Mouse (Mus musculus) right cerebral cortex, postnatal 14 days (tissue): Measurements from ENCODE around the gene Wbp1l.
A peak's percentile ranks its signal among the peaks of the same experiment; 100 is the strongest.
"Not testable (repeated sequence)": the region's sequence is repeated elsewhere in the genome, so short reads cannot be mapped to it uniquely, and the experiment has no call there.

Experiments used
- DNase-seq: peaks from one replicate; pipeline ENCODE4 v3.0.0; 2022

The Wbp1l gene

DNA sequence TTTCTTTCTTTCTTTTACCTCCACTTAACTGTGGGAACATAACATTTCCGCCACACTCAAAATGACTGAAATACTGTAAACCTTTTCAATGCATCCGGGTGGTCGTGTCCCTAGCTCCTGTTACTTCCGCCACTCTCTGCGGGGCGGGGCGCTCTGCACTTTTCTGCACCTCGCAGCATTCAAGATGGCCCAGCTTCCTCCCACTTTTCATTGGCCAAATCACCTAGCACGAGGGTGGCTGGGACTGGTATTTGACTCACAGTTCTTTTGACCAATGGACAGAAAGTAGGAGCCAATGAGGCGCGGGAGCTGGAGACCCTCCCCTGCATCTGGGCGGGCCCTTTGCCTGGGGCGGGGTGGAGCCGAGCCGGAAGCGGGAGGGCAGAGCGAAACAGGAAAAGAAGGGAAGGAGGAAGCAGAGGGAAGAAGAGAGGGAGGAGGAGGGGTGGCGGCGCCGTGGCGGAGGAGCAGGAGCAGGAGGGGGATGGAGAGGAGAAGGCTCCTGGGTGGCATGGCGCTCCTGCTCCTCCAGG, at the start of gene Wbp1l:
Gene Wbp1l, plus strand, starts transcription at position 365 of the 533 bp plus-strand sequence.
- peak; percentile 89 for DNase-seq

DNA sequence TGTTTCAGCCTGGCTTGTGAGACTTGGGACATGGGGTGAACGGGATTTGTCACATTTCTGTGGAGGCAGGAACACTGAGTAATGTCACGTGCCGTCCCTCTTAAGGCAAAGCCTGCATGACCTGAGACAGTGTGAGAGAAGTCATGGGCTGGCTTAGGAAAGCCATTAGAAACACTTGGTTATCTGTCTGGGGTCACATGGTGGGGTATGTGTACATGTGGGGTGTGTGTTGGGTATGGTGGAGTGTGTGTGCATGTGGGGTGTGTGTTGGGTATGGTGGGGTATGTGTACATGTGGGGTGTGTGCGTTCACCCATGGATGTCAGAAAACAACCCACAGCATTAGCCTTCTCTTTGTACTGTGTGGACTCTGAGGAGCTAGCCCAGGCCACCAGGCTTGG, 48.5 kb upstream of the Wbp1l start:
- no peak for DNase-seq

DNA sequence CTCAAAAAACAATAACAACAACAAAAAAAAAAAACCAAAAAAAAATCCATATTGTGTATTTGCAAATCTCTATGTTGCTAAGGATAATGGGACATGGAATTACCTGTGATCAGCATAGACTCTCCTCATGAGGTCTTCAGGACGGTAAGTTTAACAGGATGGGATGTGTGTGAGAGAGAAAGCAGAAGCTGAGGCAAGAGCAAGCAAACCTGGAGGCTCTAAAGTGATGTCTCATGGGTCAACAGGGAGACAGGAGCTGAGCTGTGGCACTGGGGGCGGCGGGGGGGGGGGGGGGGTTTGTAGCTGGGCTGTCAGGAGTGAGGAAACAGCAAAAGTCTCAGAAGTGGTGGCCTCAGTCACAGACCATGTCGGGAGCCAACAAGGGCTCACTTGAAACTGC, 46.4 kb upstream of the Wbp1l start:
- DNase-seq = no peak

DNA sequence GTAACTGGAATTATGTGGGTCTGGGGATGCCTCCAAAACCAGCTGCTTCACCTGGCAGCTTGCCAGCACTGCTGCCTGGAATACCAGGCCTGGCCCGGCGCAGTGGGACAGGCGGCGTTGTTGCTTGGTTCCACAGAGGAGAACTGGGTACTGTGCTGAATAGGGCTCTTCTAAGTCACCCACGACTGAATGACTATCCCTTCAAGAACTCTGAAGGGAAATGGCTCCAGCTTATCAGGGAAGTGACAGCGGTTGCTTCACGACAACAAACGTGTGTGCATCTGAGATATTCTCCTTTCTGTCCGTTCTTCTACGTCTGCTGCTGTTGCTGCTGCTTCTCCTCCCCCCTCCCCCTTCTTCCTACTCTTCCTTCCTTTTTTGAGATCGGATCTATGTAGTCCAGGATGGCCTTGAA, 45.3 kb upstream of the Wbp1l start:
- peak; percentile 73 for DNase-seq

DNA sequence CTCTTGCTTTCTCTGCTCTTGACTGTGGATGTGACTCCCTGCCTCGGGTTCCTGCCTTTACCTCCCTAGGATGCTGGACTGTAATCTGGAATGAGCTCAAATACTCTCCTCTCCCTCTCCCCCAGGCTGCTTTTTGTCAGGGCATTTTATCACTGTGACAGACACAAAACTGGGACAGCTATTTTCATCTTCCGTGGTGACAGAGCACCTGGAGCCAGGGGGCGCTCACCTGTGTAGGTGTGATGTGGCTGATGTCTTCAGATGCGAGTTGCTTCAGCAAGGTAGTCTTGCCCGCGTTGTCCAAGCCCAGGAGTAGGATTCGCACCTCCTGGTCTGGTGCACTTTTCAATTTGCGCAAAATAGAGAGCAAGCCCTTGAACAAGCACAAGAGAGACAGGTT, 40.9 kb upstream of the Wbp1l start:
- DNase-seq = no peak

DNA sequence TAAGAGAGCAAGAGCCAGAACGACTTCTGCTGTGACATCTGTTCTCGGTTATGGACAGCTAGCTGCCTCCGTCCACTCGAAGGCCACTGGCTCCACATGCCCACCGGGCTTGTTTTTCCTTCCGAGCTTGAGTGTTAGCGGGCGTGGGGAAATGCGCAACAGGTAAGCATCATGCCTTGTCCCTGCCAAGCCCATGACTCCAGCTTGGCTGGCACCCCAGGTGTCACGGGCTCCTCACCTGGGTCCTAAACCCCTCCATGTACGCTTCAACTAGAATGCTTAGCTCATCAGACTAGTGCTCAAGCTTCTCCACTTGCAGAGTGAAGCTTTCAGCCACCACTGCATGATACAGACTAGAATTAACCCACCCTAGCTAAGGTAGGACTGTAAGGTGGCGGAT, 40.3 kb upstream of the Wbp1l start:
- no peak for DNase-seq

DNA sequence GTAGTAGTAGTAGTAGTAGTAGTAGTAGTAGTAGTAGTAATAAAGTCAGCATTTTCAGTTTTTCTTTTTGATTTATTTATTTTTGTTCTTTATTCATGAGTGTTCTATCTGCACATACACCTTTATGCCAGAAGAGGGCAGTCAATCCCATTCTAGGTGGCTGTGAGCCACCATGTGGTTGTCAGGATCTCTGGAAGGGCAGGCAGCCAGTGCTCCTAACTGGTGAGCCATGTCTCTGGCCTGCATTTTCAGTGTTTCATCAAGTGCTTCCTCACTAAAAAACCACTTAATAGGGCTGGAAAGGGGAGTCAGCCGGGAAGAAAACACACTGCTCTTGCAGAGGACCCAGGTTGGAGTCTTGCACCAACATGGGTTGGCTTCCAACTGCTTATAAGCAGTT, 36.8 kb upstream of the Wbp1l start:
- DNase-seq = peak; percentile 30

DNA sequence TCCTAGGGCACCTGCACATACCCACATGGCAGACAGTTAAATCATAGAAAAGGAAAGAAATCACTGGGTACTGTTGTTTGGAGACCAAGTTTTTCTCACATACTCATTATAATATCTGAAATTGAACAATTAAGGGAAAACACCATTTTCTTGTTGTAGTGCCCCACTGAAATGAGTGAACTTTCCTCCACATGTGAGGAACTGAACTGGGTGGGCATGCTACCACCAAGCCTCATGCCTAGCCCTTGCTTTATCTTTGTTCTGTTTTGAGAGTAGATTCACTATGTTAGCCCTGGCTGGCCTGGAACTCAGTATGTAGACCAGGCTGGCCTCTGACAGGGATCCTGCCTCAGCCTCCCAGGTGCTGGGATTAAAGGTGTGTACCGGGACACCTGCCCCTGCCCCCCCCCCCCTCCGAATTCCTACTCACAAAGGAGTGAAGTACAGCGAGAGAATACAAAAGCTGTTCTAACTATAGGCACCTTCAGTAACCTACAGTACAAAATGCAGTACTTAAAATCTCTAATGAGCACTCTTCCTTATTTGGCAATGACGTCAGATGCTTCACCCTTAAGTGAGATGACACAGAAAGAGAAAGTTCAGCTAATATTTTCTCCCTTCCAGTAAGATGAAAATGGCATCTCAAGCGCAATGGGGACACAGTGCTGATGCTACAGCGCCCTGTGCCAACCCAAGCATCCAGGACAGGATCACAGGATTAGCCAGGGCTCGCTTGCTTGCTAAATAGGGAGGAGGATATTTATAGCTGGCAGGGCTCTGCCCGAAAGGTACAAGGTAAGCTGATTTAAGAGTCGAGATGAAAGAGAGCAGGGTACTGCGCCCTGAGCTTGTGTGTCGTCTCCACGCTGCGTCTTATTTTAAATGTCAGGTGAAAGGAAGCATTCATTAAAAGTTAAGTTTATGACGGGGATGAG, 36.0 kb upstream of the Wbp1l start:
- no peak for DNase-seq

DNA sequence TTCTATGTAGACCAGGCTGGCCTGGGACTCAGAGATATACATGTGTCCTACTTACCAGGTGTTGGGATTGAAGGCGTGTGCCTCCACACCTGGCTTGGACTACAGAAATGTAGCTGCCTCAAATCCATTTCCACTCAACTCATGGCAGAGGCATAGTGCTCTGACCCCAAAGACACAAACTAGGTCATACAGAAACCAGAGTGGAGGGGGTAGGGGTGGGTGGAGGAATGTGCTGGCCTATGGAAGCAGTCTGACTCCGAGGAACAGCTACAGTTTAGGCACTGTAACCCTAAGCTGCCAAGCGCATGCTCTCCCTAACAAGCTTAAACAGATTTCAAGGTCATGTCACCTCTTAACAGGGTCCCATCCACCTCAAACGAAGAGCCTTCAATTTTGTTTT, 35.3 kb upstream of the Wbp1l start:
- no peak for DNase-seq

DNA sequence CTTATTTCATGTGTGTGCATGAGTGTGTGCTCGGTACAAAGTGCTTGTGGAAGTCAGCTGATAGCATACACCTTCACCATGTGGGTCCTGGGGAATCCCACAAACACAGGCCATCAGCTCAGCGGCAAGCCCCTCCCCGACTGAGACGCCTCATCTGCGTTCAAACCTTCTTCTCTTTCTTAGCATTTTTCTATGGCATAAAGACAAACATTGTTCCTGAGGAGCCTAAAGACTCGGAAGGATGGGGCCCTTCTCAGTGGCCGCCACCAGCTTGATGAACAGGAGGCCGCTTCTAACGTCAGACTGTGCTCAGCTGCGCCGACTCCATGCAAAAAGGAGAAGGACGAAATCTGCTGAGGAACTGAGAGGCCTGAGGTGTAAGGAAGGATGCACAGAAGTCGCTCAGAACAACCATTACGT, 34.8 kb upstream of the Wbp1l start:
- DNase-seq = no peak

DNA sequence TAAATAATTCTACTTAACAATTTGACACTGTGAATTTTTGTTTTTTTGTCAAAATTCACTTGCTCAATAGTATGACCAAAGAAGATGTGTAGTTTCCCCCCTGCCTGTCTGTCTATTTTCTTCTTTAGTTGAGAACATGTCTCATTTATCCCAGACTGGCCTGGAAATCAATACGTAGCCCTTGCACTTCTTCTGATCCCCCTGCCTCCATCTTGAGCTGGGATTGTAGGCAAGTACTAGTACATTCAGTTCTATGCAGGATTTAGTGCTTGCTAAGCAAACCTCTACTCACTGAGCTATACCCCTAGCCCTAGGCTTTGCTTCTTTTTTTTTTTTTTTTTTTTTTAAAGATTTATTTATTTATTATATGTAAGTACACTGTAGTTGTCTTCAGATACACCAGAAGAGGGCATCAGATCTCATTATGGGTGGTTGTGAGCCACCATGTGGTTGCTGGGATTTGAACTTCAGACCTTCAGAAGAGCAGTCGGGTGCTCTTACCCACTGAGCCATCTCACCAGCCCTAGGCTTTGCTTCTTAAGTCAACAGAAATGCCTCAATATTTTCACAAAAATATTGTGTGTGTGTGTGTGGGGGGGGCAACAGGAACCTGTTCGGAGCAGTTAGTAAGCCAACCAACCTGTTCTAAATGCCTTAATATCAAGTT, 27.5 kb upstream of the Wbp1l start:
- DNase-seq = not testable (repeated sequence)

DNA sequence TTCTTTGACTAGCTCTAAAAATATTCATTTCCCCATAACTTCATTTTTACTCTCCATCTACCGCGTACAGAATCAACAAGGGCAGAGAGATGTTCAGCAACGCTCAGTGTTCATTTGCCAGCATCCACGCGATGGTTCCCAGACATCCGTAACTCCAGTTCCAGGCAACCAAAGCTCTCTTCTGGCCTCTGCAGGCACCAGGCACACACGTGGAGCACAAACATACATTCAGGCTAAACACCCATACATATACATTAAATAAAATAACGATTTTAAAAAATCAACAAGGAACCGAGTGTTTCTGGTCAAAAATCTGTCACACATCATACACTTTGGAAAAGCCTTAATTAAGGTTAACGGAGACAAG, 27.0 kb upstream of the Wbp1l start:
- DNase-seq = no peak

DNA sequence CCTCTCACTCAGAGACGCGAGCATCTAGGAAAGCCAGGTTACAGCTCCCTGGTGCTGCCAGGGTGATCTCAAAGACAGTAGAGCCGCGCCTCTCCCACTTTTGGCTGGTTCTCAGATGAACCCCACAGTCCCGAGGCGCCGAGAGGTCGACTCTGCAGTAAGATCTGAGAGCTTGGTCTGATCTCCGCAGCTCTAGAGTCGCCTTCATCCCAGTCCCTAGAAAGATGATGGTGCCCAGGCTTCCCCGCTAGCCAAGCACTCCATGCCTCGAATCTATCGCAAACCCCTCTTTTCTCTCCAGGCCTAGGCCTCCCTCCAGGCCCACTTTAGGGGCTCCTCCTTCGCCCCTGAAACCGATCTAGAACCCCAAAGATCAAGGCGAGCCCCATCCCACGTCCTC, 26.3 kb upstream of the Wbp1l start:
- DNase-seq = no peak

DNA sequence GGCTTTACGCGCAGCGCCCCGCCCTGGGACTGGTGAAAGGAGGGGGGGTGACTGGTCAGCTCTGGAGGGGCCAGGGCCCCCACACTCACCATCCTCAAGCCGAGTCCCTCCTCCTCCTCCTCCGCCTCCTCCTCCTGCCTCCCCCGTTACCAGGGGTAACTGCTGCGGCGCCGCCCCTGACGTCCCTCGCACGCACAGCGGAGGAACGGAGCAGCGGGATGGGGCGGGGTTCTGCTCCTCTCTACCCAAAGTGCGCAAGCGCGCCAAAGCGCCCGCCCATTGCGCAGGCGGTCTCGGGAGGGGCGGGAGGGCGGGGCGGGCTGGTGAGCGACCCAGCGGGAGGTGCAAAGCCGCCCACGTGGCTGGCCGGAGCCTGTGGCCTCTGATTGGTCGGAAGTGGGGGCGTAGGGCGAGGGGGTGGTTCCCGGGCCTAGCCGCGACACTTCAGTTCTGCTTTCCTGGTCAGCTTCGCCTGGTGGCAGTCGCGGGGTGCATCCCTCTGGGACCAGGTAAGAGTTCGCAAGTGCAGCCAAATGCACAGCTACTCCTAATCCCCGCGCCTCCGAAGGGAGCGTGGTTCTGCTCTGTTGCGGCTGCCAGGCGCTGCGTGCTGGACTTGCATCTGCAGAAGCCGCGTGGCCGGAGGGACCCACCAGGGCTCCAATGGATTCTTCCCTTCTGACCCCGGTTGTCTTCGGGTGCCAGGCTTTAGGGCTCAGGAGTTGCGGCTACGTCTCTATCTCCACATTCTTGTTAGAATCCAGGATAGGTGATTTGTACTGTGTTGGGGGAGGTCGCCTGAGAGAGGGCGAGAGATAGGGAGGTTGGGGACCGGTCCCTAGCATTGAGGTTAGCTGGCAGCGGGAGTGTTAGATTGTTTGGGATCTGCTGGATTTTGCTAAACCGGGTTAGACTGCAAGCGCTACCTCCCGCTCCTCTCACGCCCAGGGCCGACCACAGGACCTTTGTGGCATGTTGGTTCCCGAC, 25.6 kb upstream of the Wbp1l start, which contains the start of the genes Arl3 and Sfxn2:
Gene Arl3, minus strand, starts transcription at position 248 of the 987 bp plus-strand sequence.
Gene Sfxn2, plus strand, starts transcription at position 415 of the 987 bp plus-strand sequence.
- peak; percentile 95 for DNase-seq

DNA sequence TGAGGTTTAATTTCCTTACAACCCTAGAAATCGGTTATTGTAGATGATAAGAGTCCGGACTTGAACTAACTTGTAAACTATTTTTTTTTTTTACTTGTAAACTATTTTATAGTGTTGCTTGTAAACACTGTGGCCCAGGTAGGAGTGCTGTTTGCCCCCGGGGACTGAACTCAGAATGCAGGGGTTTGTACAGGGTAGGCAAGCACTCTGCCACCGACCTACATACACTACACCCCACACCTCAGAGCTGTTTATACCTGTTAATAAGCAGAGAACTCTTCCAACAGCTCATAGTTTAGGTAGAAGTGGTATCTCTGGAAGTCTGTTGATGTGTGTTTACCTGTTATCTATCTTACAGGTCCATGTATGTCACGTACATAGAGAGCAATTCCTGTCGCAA, 24.9 kb upstream of the Wbp1l start:
- DNase-seq = no peak

DNA sequence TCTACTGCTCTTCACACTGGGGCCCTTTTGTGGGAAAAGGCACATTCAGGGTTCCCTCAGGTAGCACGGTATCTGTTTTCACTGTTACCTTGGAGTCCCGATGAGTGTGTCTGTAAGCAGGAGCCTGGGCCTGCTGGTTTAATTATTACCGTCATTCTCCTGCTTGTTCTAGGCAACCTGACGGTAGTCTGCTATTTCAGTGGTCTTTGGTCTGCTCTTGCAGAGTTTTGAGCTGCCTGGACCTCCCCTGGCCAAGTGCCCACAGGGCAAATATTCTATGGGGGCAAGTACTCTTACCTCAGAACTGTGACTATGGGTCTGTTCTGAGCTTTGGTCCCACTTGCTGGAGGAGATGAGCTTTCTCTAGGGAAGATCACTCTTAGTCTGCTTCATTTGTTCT, 23.7 kb upstream of the Wbp1l start:
- no peak for DNase-seq

DNA sequence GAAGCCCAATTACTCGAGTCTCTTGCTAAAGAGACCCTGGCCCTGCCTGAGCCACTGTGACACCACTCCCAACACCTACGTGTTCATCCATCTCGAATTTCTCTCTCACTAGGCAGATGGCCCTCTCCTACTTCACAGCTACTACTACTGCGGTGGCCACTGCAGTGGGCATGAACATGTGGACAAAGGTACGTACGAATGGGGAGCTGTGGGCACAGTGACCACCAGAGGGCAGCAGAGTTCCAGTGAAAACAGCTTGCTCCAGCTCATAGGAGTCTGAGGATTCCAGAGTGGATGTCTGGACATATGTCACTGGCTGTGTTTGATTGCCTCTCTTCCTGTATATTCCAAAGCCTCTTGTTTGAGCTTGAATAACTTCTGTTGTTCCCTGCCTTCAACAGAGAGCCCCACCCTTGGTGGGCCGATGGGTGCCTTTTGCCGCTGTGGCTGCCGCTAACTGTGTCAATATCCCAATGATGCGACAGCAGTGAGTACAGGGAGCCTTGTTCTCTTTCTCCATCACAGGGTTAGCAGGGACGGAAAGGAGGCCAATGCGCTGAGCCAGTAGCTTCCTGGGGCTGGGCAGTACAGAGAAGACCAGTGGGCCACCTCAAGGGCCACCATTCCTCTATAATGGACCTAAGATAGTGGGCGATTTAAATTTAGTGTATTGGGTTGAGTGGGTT, 10.9 kb upstream of the Wbp1l start:
- DNase-seq = peak; percentile 91

DNA sequence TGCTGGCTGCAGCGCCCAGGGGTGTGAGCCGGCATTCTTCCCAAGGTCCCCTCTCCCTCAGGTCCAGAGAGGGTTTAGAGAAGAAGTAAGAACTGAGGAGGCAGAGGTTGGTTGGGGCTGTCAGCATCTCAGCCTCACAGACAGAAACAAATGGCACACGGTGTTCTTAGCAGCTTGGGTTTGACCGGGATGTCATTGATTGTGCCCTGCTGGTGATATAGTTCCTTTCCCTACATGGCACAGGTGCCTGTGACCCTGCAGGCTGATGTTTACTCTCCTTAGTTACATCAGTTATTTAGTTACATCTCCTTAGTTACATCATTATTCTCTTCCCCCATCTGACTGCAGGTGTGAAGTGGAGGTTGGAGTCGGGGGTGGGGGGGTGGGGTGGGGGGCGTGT, 7.3 kb upstream of the Wbp1l start:
- no peak for DNase-seq

DNA sequence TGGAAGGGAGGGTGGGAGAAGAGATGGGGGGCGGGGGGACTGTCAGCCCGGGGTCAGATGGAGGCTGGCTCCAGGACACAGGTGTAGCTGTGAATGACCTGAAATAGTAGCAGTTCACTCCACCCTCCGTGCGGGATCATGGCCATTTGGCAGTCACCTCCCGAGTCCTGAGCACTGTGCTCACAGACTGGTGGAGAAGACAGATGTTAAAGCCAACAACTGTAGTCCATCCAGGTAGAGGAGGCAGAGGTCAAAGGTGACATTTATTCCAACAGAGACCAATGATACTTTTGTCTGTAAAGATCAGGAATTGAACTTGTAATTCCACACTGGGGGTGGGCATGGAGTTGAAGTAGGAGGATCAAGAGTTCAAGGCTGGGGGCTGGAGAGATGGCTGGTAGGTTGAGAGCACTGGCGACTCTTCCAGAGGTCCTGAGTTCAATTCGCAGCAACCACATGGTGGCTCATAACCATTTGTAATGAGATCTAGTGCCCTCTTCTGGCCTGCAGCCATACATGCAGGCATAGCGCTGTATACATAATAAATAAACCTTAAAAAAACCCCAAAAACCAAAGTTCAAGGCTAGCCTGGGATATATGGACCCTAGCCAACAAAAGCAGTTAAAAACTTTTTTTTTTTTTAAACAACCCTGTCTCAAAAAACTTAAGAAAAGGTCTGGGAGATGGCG, 6.0 kb upstream of the Wbp1l start:
- DNase-seq = no peak

DNA sequence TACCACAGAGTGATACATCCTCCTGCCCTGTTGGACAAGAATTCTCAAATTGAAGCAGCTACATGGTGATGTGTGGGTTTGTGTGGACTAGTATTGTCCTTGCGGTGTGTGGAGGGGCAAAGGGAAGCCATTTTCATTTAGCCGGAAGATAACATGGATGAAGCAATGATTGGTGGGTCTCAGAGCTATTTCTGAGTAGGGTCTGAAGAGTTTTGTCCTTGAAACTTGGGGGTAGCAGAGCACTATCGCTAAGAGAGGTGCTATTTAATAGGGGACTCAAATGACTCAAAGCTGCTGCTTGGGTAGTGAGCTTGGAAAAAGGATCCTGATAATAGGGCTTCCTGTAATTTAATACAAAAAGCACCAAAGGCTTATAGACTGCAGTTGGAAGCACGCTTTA, 697 bp upstream of the Wbp1l start:
- DNase-seq = no peak
